Mouse (Mus musculus) intestine, embryonic 14.5 days (tissue): ENCODE measurements around the gene Itgax. TPM values are rescaled to one million over a fixed set of nuclear protein-coding genes. Genes with fewer than 3 reads are reported as not detected.

Experiments
- ATAC-seq: fragments of 200-750 bp; cut with Nextera tagmentation; replicated peaks from 2 replicates; pipeline ENCODE4 v1.8.0; 2017; ENCODE audit warnings: low read depth, moderate number of reproducible peaks, moderate TSS enrichment, moderate library complexity; ENCODE audit not compliant: low FRiP score, low TSS enrichment
- DNase-seq: peaks from one replicate; pipeline ENCODE4 v3.0.0-alpha.2; 2018; ENCODE audit warnings: low spot score
- H3K27ac ChIP-seq: fragments of 300-500 bp; sonication (generic); 2 replicates; pipeline ENCODE4 v1.5.1; 2014; ENCODE audit warnings: low read depth, mild to moderate bottlenecking, control low read depth
- H3K27me3 ChIP-seq: fragments of 300-500 bp; sonication (generic); replicated peaks from 2 replicates; pipeline ENCODE4 v1.6.1; 2014; ENCODE audit warnings: low read length, control low read depth; ENCODE audit not compliant: control insufficient read depth, insufficient read depth
- H3K36me3 ChIP-seq: fragments of 300-500 bp; sonication (generic); 2 replicates; pipeline ENCODE4 v1.6.1; 2014; ENCODE audit warnings: low read length, control low read depth; ENCODE audit not compliant: control insufficient read depth, insufficient read depth
- H3K4me1 ChIP-seq: fragments of 300-500 bp; sonication (generic); replicated peaks from 2 replicates; pipeline ENCODE4 v1.6.1; 2014; ENCODE audit warnings: low read length, control low read depth, mixed read lengths; ENCODE audit not compliant: control insufficient read depth, insufficient read depth
- H3K4me2 ChIP-seq: fragments of 300-500 bp; sonication (generic); 2 replicates; pipeline ENCODE4 v1.6.1; 2014; ENCODE audit warnings: low read length
- H3K4me3 ChIP-seq: fragments of 300-500 bp; sonication (generic); 2 replicates; pipeline ENCODE4 v1.5.1; 2014; ENCODE audit warnings: low read depth, low read length, control low read depth, mixed read lengths
- H3K9ac ChIP-seq: fragments of 300-500 bp; sonication (generic); 2 replicates; pipeline ENCODE4 v1.6.1; 2014; ENCODE audit warnings: mild to moderate bottlenecking, low read length
- H3K9me3 ChIP-seq: fragments of 300-500 bp; sonication (generic); 2 replicates; pipeline ENCODE4 v1.6.1; 2016; ENCODE audit warnings: low read length, control low read depth; ENCODE audit not compliant: control insufficient read depth
- WGBS: fragments of 180-500 bp; shearing (Covaris S2); extraction: QIAGEN DNeasy Blood & Tissue Kit; methylation state at CpG from one replicate; pipeline ENCODE4 v1.1.7; 2014; 5-methylcytosine and 5-hydroxymethylcytosine counted together
- polyA plus RNA-seq: library from polyadenylated mRNA; unstranded; fragments of >200 nt; fragmentation: Nextera tagmentation; extraction: Ambion mirVana; gene quantifications from 2 replicates; pipeline ENCODE4 v1.2.1, GENCODE M21; 2014

Gene Itgax
- polyA plus RNA-seq = 0.31 and 0.47 TPM in 2 replicates

GRCm38 (mm10) chr7:128128741-128129720 lies at the start of gene Itgax:
Gene Itgax, plus strand, starts transcription at chr7:128129547.
- 77% methylated on average over 8 of the region's 8 CpGs for WGBS

GRCm38 (mm10) chr7:128080012-128080411 lies 49.3 kb upstream of the Itgax start:
- DNase-seq (no peak), ATAC-seq (no peak)
- Histone ChIP-seq H3K9me3 (no peaks in the 10 kb centered on the region), H3K9ac (no peak overlapping the region), H3K27ac (no peak overlapping the region), H3K4me3 (no peak overlapping the region), H3K36me3 (no peaks in the 10 kb centered on the region), H3K27me3 (no peaks in the 10 kb centered on the region), H3K4me1 (no peaks in the 10 kb centered on the region), H3K4me2 (no peak overlapping the region)
- 83% methylated on average over 8 of the region's 8 CpGs for WGBS

More at GRCm38 (mm10) chr7:128128741-128129720, at the start of gene Itgax:
- Histone ChIP-seq H3K27ac (no peak within 1 kb of the TSS), H3K4me1 (no peaks in the 10 kb centered on the region), H3K4me2 (no peak within 1 kb of the TSS), H3K9me3 (no peaks in the 10 kb centered on the region), H3K27me3 (no peaks in the 10 kb centered on the region), H3K9ac (no peak within 1 kb of the TSS), H3K4me3 (no peak within 1 kb of the TSS), H3K36me3 (no peaks in the 10 kb centered on the region)
- ATAC-seq (no peak), DNase-seq (no peak)

- Histone ChIP-seq H3K4me2 (no peak overlapping the region), H3K9me3 (no peaks in the 10 kb centered on the region), H3K27me3 (no peaks in the 10 kb centered on the region), H3K36me3 (no peaks in the 10 kb centered on the region), H3K27ac (no peak overlapping the region), H3K9ac (no peak overlapping the region), H3K4me3 (no peak overlapping the region), H3K4me1 (no peaks in the 10 kb centered on the region)
- 79% methylated on average over 7 of the region's 7 CpGs for WGBS
- no peak for DNase-seq
- no peak for ATAC-seq
Measured at GRCm38 (mm10) chr7:128089141-128089540, 40.2 kb upstream of the Itgax start.

- DNase-seq (no peak), ATAC-seq (no peak)
- 76% methylated on average over 1 of the region's 1 CpGs for WGBS
- H3K4me2 ChIP-seq = no peak overlapping the region
- H3K9ac ChIP-seq = no peak overlapping the region
- no peaks in the 10 kb centered on the region for H3K4me1 ChIP-seq
- H3K9me3 ChIP-seq = no peaks in the 10 kb centered on the region
- no peaks in the 10 kb centered on the region for H3K27me3 ChIP-seq
- no peak overlapping the region for H3K27ac ChIP-seq
- no peak overlapping the region for H3K4me3 ChIP-seq
- H3K36me3 ChIP-seq = no peaks in the 10 kb centered on the region
Measured at GRCm38 (mm10) chr7:128098135-128098534, 31.2 kb upstream of the Itgax start.

- no peaks in the 10 kb centered on the region for H3K4me1 ChIP-seq
- H3K4me3 ChIP-seq = no peak overlapping the region
- H3K9me3 ChIP-seq = no peaks in the 10 kb centered on the region
- DNase-seq (no peak), ATAC-seq (no peak)
- H3K27ac ChIP-seq = no peak overlapping the region
- H3K27me3 ChIP-seq = no peaks in the 10 kb centered on the region
- no peaks in the 10 kb centered on the region for H3K36me3 ChIP-seq
- H3K9ac ChIP-seq = no peak overlapping the region
- WGBS = 83% methylated on average over 2 of the region's 2 CpGs
- no peak overlapping the region for H3K4me2 ChIP-seq
Measured at GRCm38 (mm10) chr7:128100742-128101357, 28.5 kb upstream of the Itgax start.

- Histone ChIP-seq H3K9me3 (no peaks in the 10 kb centered on the region), H3K36me3 (no peaks in the 10 kb centered on the region), H3K27ac (no peak overlapping the region), H3K27me3 (no peaks in the 10 kb centered on the region), H3K9ac (no peak overlapping the region), H3K4me1 (no peaks in the 10 kb centered on the region), H3K4me3 (no peak overlapping the region), H3K4me2 (no peak overlapping the region)
- 50% methylated on average over 4 of the region's 4 CpGs for WGBS
- ATAC-seq = no peak
- peak; percentile 28 for DNase-seq
Measured at GRCm38 (mm10) chr7:128105246-128105645, 24.1 kb upstream of the Itgax start.

GRCm38 (mm10) chr7:128107462-128107861 lies 21.9 kb upstream of the Itgax start:
- Histone ChIP-seq H3K9ac (no peak overlapping the region), H3K27me3 (no peaks in the 10 kb centered on the region), H3K36me3 (no peaks in the 10 kb centered on the region), H3K4me3 (no peak overlapping the region), H3K27ac (no peak overlapping the region), H3K4me2 (no peak overlapping the region), H3K9me3 (no peaks in the 10 kb centered on the region), H3K4me1 (no peaks in the 10 kb centered on the region)
- 89% methylated on average over 7 of the region's 7 CpGs for WGBS
- DNase-seq (no peak), ATAC-seq (no peak)

GRCm38 (mm10) chr7:128110314-128110713 lies 19.0 kb upstream of the Itgax start:
- Histone ChIP-seq H3K4me2 (no peak overlapping the region), H3K9me3 (no peaks in the 10 kb centered on the region), H3K36me3 (no peaks in the 10 kb centered on the region), H3K27me3 (no peaks in the 10 kb centered on the region), H3K27ac (no peak overlapping the region), H3K4me1 (no peaks in the 10 kb centered on the region), H3K9ac (no peak overlapping the region), H3K4me3 (no peak overlapping the region)
- DNase-seq = peak; percentile 18
- no peak for ATAC-seq
- 55% methylated on average over 2 of the region's 2 CpGs for WGBS
